Mouse (Mus musculus) heart, adult 18-20 months (tissue): ENCODE results near the gene Ror2. TPM values are rescaled to one million over a fixed set of nuclear protein-coding genes. Genes with fewer than 3 reads are reported as not detected.

ENCODE experiments used
- DNase-seq, 2 experiments: peaks; one replicate each; pipeline ENCODE4 v3.0.0; 2021 to 2022; ENCODE audit warnings: mixed read lengths in 1 of 2
- total RNA-seq, 2 experiments: library from RNA; stranded (reverse); gene quantifications; 2 replicates each; pipeline ENCODE4 v1.2.3; 2021

Gene Ror2
- total RNA-seq, 2 experiments from 2014 or later = 1.0 to 1.4 TPM

- no peak for DNase-seq
These were observed 91.6 kb downstream of the Ror2 start for GRCm38 (mm10) chr13:53194306-53194705.

- DNase-seq = no peak
These were observed 92.2 kb downstream of the Ror2 start for GRCm38 (mm10) chr13:53193713-53194112.

- DNase-seq = no peak
These were observed 93.6 kb downstream of the Ror2 start for GRCm38 (mm10) chr13:53192286-53192685.

GRCm38 (mm10) chr13:53191657-53192056, 94.3 kb downstream of the Ror2 start:
- no peak for DNase-seq

GRCm38 (mm10) chr13:53188935-53189334, 97.0 kb downstream of the Ror2 start:
- no peak for DNase-seq

- no peak for DNase-seq
These were observed 101.1 kb downstream of the Ror2 start for GRCm38 (mm10) chr13:53184858-53185257.

GRCm38 (mm10) chr13:53184149-53184548, 101.8 kb downstream of the Ror2 start:
- no peak for DNase-seq

- no peak for DNase-seq
These were observed 102.8 kb downstream of the Ror2 start for GRCm38 (mm10) chr13:53183161-53183577.

- DNase-seq = no peak
These were observed 107.3 kb downstream of the Ror2 start for GRCm38 (mm10) chr13:53178594-53178993.

GRCm38 (mm10) chr13:53178171-53178570, 107.8 kb downstream of the Ror2 start:
- no peak for DNase-seq

GRCm38 (mm10) chr13:53177424-53177718, 108.6 kb downstream of the Ror2 start:
- no peak for DNase-seq

- DNase-seq = no peak
These were observed 109.1 kb downstream of the Ror2 start for GRCm38 (mm10) chr13:53176695-53177423.

- no peak for DNase-seq
These were observed 110.9 kb downstream of the Ror2 start for GRCm38 (mm10) chr13:53175041-53175440.

- DNase-seq = no peak
These were observed 122.3 kb downstream of the Ror2 start for GRCm38 (mm10) chr13:53163671-53164070.

GRCm38 (mm10) chr13:53163060-53163459, 122.9 kb downstream of the Ror2 start:
- DNase-seq = no peak

- no peak for DNase-seq
These were observed 126.4 kb downstream of the Ror2 start for GRCm38 (mm10) chr13:53159501-53159900.

- DNase-seq = no peak
These were observed 127.4 kb downstream of the Ror2 start for GRCm38 (mm10) chr13:53158405-53159005.

- no peak for DNase-seq
These were observed 129.0 kb downstream of the Ror2 start for GRCm38 (mm10) chr13:53156911-53157310.

- DNase-seq = no peak
These were observed 129.6 kb downstream of the Ror2 start for GRCm38 (mm10) chr13:53156282-53156681.

GRCm38 (mm10) chr13:53145511-53145910, 140.4 kb downstream of the Ror2 start:
- DNase-seq = no peak

GRCm38 (mm10) chr13:53143076-53143475, 142.8 kb downstream of the Ror2 start:
- DNase-seq = no peak

- DNase-seq = no peak
These were observed 143.7 kb downstream of the Ror2 start for GRCm38 (mm10) chr13:53142268-53142667.

GRCm38 (mm10) chr13:53140298-53140697, 145.6 kb downstream of the Ror2 start:
- no peak for DNase-seq

- DNase-seq = no peak
These were observed 155.4 kb downstream of the Ror2 start for GRCm38 (mm10) chr13:53130567-53130966.
